Mouse (Mus musculus) neural tube, embryonic 14.5 days (tissue): ENCODE results near the gene Usp18. TPM values are rescaled to one million over a fixed set of nuclear protein-coding genes. Genes with fewer than 3 reads are reported as not detected.
A peak's percentile ranks its signal among the peaks of the same experiment; 100 is the strongest.

Experiments used
- ATAC-seq: fragments of 200-750 bp; cut with Nextera tagmentation; 2 replicates; pipeline ENCODE4 v1.8.0; 2017; ENCODE audit warnings: low read depth, mild to moderate bottlenecking, moderate TSS enrichment, moderate library complexity
- H3K27ac ChIP-seq: fragments of 300-500 bp; sonication (generic); 2 replicates; pipeline ENCODE4 v1.5.1; 2014; ENCODE audit warnings: low read depth, mild to moderate bottlenecking, control low read depth, low read length, moderate library complexity, mixed read lengths
- H3K27me3 ChIP-seq: fragments of 300-500 bp; sonication (generic); 2 replicates; pipeline ENCODE4 v1.6.1; 2014; ENCODE audit warnings: low read length; ENCODE audit not compliant: control insufficient read depth, insufficient read depth
- H3K36me3 ChIP-seq: fragments of 300-500 bp; sonication (generic); 2 replicates; pipeline ENCODE4 v1.6.1; 2014; ENCODE audit warnings: low read length, mixed read lengths; ENCODE audit not compliant: control insufficient read depth, insufficient read depth
- H3K4me1 ChIP-seq: fragments of 300-500 bp; sonication (generic); 2 replicates; pipeline ENCODE4 v1.6.1; 2014; ENCODE audit warnings: low read length; ENCODE audit not compliant: control insufficient read depth, insufficient read depth
- H3K4me2 ChIP-seq: fragments of 300-500 bp; sonication (generic); 2 replicates; pipeline ENCODE4 v1.6.1; 2014; ENCODE audit warnings: mild to moderate bottlenecking, low read depth, low read length, control low read depth
- H3K4me3 ChIP-seq: fragments of 300-500 bp; sonication (generic); 2 replicates; pipeline ENCODE4 v1.5.1; 2014; ENCODE audit warnings: low read depth, low read length, control low read depth, mixed read lengths
- H3K9ac ChIP-seq: fragments of 300-500 bp; sonication (generic); replicated peaks from 2 replicates; pipeline ENCODE4 v1.6.1; 2014; ENCODE audit warnings: low read depth, mild to moderate bottlenecking, control low read depth, low read length, mixed read lengths
- H3K9me3 ChIP-seq: fragments of 300-500 bp; sonication (generic); 2 replicates; pipeline ENCODE4 v1.6.1; 2016; ENCODE audit warnings: low read length; ENCODE audit not compliant: control insufficient read depth
- WGBS: fragments of 180-500 bp; shearing (Covaris S2); extraction: QIAGEN DNeasy Blood & Tissue Kit; methylation state at CpG from one replicate; pipeline ENCODE4 v1.1.7; 2014; 5-methylcytosine and 5-hydroxymethylcytosine counted together
- polyA plus RNA-seq: library from polyadenylated mRNA; unstranded; fragments of >200 nt; fragmentation: Nextera tagmentation; extraction: Ambion mirVana; gene quantifications from 2 replicates; pipeline ENCODE4 v1.2.1, GENCODE M21; 2014

Gene Usp18
- polyA plus RNA-seq, 1 experiment from 2014 or later: 0.54 TPM

DNA sequence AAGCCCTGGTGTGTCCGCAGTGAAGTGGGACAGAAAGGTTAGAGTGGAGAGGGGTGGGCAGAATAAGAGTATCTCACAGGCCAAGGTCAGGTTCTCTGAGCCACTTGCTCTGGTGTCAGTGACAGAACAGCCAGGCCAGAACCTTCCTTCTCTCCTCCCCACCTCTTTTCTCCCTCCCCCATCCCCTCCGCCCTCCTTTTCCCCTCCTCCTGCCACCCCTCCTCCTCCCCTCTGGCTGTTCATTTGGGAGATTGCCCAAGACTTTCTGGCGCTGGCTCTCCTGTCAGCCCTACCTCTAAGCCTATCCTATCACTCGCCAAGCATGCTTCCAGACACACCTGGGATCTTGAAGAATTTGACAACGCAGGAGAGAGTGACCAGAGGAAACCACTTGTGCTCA, 34.0 kb upstream of the Usp18 start:
- Histone ChIP-seq H3K36me3 (no peaks in the 10 kb centered on the region), H3K9ac (no peak overlapping the region), H3K27me3 (0 out of 2 replicates have a peak, but pooled peaks cover 2% of the 10 kb centered on the region), H3K9me3 (no peaks in the 10 kb centered on the region), H3K4me2 (peak overlapping the region; percentile 94), H3K27ac (no peak overlapping the region), H3K4me3 (no peak overlapping the region), H3K4me1 (peaks cover 12% of the 10 kb centered on the region; the same call in 1 of the 2 replicates)
- ATAC-seq: no peak
- 13% methylated on average over 4 of the region's 5 CpGs for WGBS

DNA sequence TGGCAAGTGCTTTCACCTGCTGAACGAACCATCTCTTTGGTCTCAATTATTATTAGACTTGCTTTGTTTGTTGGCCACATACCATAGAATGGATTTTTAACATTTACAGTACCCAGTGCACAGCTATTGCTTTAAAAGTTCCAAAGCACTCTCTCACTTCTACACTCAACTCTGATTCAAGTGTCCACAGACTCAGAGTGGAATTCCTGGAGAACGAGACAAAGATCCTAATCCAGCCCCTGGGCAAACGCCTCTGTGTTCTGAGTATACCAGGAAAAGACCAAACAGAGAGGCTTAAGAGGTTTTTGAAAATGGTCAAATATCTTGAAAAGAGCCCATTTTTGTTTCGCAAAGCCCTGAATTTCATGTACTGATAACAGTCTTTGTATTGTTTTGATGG, 32.7 kb upstream of the Usp18 start:
- 87% methylated on average over 4 of the region's 4 CpGs for WGBS
- H3K36me3 ChIP-seq: no peaks in the 10 kb centered on the region
- H3K9me3 ChIP-seq: no peaks in the 10 kb centered on the region
- no peak overlapping the region for H3K4me2 ChIP-seq
- H3K9ac ChIP-seq: no peak overlapping the region
- H3K4me3 ChIP-seq: no peak overlapping the region
- 0 out of 2 replicates have a peak, but pooled peaks cover 2% of the 10 kb centered on the region for H3K27me3 ChIP-seq
- no peak for ATAC-seq
- H3K4me1 ChIP-seq: peaks cover 12% of the 10 kb centered on the region; the same call in 1 of the 2 replicates
- no peak overlapping the region for H3K27ac ChIP-seq

DNA sequence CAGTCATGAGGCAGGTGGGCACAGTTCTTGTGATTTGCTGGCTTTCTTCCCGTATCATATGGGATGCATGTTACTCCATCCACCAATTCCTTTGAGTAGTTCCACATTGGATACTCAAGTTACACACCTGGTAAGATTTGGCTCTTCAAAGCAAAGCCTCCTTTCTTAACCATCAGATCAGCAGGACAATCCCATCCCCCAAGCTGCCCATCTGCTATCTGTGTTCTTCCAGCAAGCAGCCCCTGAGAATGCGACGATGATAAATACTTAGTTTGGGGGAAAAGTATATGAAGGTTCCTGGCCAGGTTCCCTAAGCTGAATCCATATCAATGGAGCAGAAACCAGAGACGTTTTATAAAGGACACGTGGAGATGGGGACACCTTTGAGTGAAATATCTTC, 31.5 kb upstream of the Usp18 start:
- no peaks in the 10 kb centered on the region for H3K9me3 ChIP-seq
- 92% methylated on average over 5 of the region's 5 CpGs for WGBS
- peaks cover 12% of the 10 kb centered on the region; the same call in 1 of the 2 replicates for H3K4me1 ChIP-seq
- H3K27me3 ChIP-seq: 0 out of 2 replicates have a peak, but pooled peaks cover 2% of the 10 kb centered on the region
- H3K4me3 ChIP-seq: no peak overlapping the region
- no peak overlapping the region for H3K4me2 ChIP-seq
- H3K9ac ChIP-seq: no peak overlapping the region
- no peak for ATAC-seq
- no peaks in the 10 kb centered on the region for H3K36me3 ChIP-seq
- no peak overlapping the region for H3K27ac ChIP-seq

DNA sequence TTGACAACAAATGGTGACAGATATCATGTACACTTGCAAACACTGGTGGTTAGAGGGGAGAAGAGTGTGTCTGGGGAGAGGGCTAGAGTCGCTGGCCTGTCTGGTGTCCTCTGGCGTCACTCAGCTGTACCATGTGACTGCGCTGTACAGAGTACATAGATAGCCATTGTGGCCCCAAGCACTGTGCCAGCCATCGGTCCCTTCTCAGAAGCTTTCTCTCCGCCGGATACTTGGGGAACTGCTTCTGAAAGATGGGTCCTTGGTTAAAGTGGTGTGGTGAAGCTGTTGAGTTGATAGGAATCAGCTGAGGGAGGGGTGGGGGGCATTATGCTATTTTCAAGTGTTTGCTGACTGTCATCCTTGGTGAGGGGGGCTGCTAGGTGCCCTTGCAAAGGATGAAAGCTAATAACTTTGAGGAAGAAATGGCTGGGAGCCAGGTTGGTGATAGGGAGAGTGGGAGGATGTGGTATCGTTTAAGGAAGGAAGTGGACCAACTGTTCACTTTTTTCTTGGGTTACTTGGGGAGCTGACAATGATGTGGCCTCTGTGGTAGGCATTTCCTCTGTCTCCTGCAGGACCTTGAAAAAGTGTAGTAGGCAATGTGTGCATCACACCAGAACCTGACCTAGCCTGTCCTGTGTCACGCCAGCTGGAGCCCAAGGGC, 30.9 kb upstream of the Usp18 start:
- Histone ChIP-seq H3K36me3 (no peaks in the 10 kb centered on the region), H3K27me3 (0 out of 2 replicates have a peak, but pooled peaks cover 2% of the 10 kb centered on the region), H3K9me3 (no peaks in the 10 kb centered on the region), H3K4me1 (peaks cover 12% of the 10 kb centered on the region; the same call in 1 of the 2 replicates), H3K4me2 (no peak overlapping the region), H3K27ac (no peak overlapping the region), H3K9ac (no peak overlapping the region), H3K4me3 (no peak overlapping the region)
- 91% methylated on average over 8 of the region's 8 CpGs for WGBS
- no peak for ATAC-seq

DNA sequence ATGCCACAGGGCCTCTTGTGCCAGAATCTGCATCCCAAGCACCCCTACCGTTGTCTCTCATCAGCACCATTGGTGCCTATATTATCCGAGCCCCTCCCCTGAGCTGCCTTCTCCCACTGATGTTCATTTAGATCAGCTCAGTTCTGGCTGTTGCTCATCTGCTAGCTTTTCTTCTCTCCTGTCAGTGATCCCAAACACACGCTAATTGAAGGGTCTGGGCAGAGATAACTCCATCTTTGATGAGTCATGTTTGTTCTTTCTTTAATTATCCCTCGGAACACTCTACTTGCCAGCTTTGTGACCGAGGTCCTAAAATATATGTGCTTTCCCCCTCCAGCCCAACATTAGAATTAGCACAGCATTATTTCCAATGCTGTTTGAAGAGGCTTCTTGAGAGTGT, 30.4 kb upstream of the Usp18 start:
- peaks cover 9% of the 10 kb centered on the region; the same call in 1 of the 2 replicates for H3K4me1 ChIP-seq
- no peaks in the 10 kb centered on the region for H3K9me3 ChIP-seq
- WGBS: 76% methylated on average over 5 of the region's 5 CpGs
- H3K4me3 ChIP-seq: no peak overlapping the region
- no peak for ATAC-seq
- H3K36me3 ChIP-seq: no peaks in the 10 kb centered on the region
- H3K27me3 ChIP-seq: 0 out of 2 replicates have a peak, but pooled peaks cover 2% of the 10 kb centered on the region
- no peak overlapping the region for H3K4me2 ChIP-seq
- H3K27ac ChIP-seq: no peak overlapping the region
- H3K9ac ChIP-seq: no peak overlapping the region

DNA sequence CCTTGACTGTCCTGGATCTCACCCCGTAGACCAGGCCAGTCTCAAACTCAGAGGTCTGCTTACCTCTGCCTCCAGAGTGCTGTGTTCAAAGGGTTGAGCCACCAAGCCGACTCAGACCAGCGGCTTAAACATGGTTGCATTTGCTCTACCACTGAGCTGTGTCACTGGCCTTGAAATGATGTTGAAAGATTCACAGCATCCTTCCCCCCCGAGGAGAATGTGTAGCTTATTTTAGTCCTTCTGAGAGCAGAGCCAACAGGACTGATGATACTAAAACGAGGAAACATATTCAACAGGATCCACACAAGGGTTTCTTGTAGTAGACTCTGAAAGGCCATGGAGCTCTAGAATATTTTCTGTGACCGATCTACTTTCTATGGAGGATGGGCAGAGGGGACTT, 29.8 kb upstream of the Usp18 start:
- 87% methylated on average over 6 of the region's 6 CpGs for WGBS
- ATAC-seq: no peak

DNA sequence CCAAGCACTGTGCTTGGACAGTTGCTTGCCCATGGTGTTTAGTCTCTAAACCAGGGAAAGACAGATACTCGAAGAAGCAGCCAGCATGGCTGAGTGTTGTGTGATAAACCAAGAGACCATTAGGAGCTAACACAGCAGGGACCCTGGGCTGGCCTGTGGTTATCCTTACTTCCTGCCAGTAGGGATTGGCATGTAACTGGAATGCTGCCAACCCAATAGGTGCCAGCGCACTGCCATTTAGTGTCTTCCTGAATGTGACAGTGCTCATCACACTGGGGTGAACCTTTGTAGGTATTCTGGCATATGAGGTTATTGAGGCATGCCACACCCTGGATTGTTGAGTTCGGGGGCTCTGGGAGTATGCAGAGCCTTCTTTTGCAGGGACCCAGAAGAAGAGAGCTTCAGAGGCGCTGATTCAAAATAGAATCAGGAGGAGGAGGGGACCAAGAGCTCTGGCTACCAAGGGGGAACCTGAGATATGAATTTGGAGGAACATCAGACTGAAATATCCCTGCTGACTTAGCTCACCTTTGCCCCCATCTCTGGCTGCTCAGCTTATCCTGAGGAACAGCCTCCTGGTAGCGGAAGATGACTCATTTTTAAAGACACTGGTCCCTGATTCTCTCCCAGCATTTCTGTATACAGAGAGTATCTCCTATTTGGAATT, 29.0 kb upstream of the Usp18 start:
- no peak overlapping the region for H3K4me2 ChIP-seq
- WGBS: 80% methylated on average over 5 of the region's 5 CpGs
- H3K9me3 ChIP-seq: no peaks in the 10 kb centered on the region
- no peak overlapping the region for H3K4me3 ChIP-seq
- no peak overlapping the region for H3K9ac ChIP-seq
- no peaks in the 10 kb centered on the region for H3K36me3 ChIP-seq
- no peak overlapping the region for H3K27ac ChIP-seq
- no peak for ATAC-seq
- H3K4me1 ChIP-seq: no peaks in the 10 kb centered on the region
- no peaks in the 10 kb centered on the region for H3K27me3 ChIP-seq

More for the DNA sequence above, 29.8 kb upstream of the Usp18 start:
- H3K9ac ChIP-seq: no peak overlapping the region
- no peak overlapping the region for H3K4me2 ChIP-seq
- no peak overlapping the region for H3K4me3 ChIP-seq
- H3K4me1 ChIP-seq: peaks cover 3% of the 10 kb centered on the region; the same call in 1 of the 2 replicates
- no peaks in the 10 kb centered on the region for H3K9me3 ChIP-seq
- H3K27ac ChIP-seq: no peak overlapping the region
- H3K36me3 ChIP-seq: no peaks in the 10 kb centered on the region
- H3K27me3 ChIP-seq: no peaks in the 10 kb centered on the region

DNA sequence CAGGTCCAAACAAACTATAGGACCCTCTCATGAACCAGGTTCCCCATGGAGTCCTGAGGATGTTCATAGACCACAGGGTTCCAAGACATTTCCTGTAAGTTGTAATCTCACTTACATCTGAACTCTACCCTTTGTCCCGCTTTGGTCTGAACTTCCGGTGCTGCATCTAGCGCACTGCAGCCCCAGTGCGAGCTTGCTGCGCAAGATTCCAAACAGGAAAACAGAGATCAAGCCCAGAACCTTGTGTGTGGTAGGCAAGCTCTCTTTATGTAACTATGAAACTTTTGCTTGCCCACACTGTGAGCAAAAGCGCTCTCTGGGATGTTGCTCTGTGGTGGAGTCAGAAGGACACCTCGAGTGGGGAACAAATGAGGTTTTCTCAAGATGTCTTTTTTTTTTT, 27.7 kb upstream of the Usp18 start:
- no peaks in the 10 kb centered on the region for H3K27me3 ChIP-seq
- no peak for ATAC-seq
- no peaks in the 10 kb centered on the region for H3K9me3 ChIP-seq
- H3K36me3 ChIP-seq: no peaks in the 10 kb centered on the region
- no peak overlapping the region for H3K4me3 ChIP-seq
- H3K4me2 ChIP-seq: no peak overlapping the region
- H3K9ac ChIP-seq: no peak overlapping the region
- no peaks in the 10 kb centered on the region for H3K4me1 ChIP-seq
- no peak overlapping the region for H3K27ac ChIP-seq
- WGBS: 91% methylated on average over 7 of the region's 7 CpGs

DNA sequence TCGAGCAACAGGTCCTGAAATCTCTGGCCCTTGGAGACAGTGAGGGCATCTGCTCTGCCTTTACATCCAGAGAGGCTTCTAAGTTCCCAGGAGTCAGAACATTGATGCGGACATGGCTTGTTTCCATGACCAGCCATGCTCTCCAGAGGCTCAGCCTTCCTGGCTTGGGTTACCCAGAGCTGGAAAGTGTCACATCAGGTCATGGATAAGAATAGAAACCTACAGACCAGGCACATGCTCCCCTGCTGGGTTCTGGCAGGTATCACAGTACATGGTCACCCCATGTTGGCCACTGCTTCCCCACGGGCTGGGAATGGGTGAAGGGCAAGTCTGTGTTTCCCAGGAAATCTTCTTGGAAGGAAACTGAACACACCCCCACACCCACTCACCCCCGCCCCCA, 26.3 kb upstream of the Usp18 start:
- H3K4me2 ChIP-seq: no peak overlapping the region
- H3K4me3 ChIP-seq: no peak overlapping the region
- H3K27me3 ChIP-seq: no peaks in the 10 kb centered on the region
- WGBS: 84% methylated on average over 4 of the region's 4 CpGs
- no peak overlapping the region for H3K9ac ChIP-seq
- H3K27ac ChIP-seq: no peak overlapping the region
- no peaks in the 10 kb centered on the region for H3K36me3 ChIP-seq
- H3K4me1 ChIP-seq: no peaks in the 10 kb centered on the region
- no peak for ATAC-seq
- H3K9me3 ChIP-seq: no peaks in the 10 kb centered on the region
